Mouse (Mus musculus) small intestine, adult 2 months (tissue): ENCODE measurements around the gene Gsn. TPM values are rescaled to one million over a fixed set of nuclear protein-coding genes. Genes with fewer than 3 reads are reported as not detected.
A peak's percentile ranks its signal among the peaks of the same experiment; 100 is the strongest.

Source experiments
- H3K27ac ChIP-seq: fragments of 200-500 bp; 2 replicates; pipeline ENCODE4 v1.5.1; 2012; ENCODE audit warnings: low read depth, low read length, control low read depth, inconsistent platforms; ENCODE audit not compliant: insufficient read depth
- H3K27me3 ChIP-seq: fragments of 200-500 bp; 2 replicates; pipeline ENCODE4 v1.6.1; 2012; ENCODE audit warnings: mild to moderate bottlenecking, moderate library complexity, low read length, inconsistent platforms; ENCODE audit not compliant: control insufficient read depth, insufficient read depth
- H3K36me3 ChIP-seq: fragments of 200-500 bp; 2 replicates; pipeline ENCODE4 v1.6.1; 2012; ENCODE audit warnings: mild to moderate bottlenecking, low read length, control low read depth, inconsistent platforms; ENCODE audit not compliant: control insufficient read depth, insufficient read depth
- H3K4me1 ChIP-seq: fragments of 200-500 bp; 2 replicates; pipeline ENCODE4 v1.6.1; 2012; ENCODE audit warnings: low read length, inconsistent platforms, mixed read lengths; ENCODE audit not compliant: control insufficient read depth, insufficient read depth, insufficient read length
- H3K4me3 ChIP-seq: fragments of 200-500 bp; 2 replicates; pipeline ENCODE4 v1.5.1; 2012; ENCODE audit warnings: low read depth, mild to moderate bottlenecking, control low read depth, inconsistent platforms, low read length, moderate library complexity
- CTCF ChIP-seq: fragments of 200-500 bp; IDR thresholded peaks from 2 replicates; pipeline ENCODE4 v1.5.1; 2012; ENCODE audit warnings: low read depth, mild to moderate bottlenecking, control low read depth, inconsistent platforms, low read length, moderate library complexity, mixed read lengths; ENCODE audit not compliant: insufficient replicate concordance, insufficient read length; ENCODE audit errors: extremely low read depth
- POLR2A ChIP-seq: fragments of 200-500 bp; IDR thresholded peaks from 2 replicates; pipeline ENCODE4 v1.6.1; 2012; ENCODE audit warnings: low read depth, mild to moderate bottlenecking, control low read depth, inconsistent platforms, low read length, moderate library complexity
- WGBS: fragments of 180-500 bp; shearing (Covaris S2); methylation state at CpG from one replicate; pipeline ENCODE4 v1.1.7; 2018; 5-methylcytosine and 5-hydroxymethylcytosine counted together
- polyA plus RNA-seq: library from polyadenylated mRNA; depleted of rRNA; stranded (reverse); fragments of >200 nt; gene quantifications from 2 replicates; pipeline ENCODE4 v1.2.3, GENCODE M21; 2012

The Gsn gene
- polyA plus RNA-seq, 1 experiment: 198 TPM

GRCm38 (mm10) chr2:35264095-35264494, 7.9 kb downstream of the Gsn start:
- no peak overlapping the region for H3K27ac ChIP-seq
- TF ChIP-seq CTCF (no peak), POLR2A (no peak)
- WGBS: 76% methylated on average over 1 of the region's 1 CpGs

GRCm38 (mm10) chr2:35265296-35265695, 9.1 kb downstream of the Gsn start:
- Histone ChIP-seq H3K4me3 (no peak overlapping the region), H3K4me1 (peaks cover 33% of the 10 kb centered on the region), H3K27me3 (no peaks in the 10 kb centered on the region), H3K36me3 (no peaks in the 10 kb centered on the region), H3K27ac (no peak overlapping the region)
- no peak for TF ChIP-seq POLR2A
- TF ChIP-seq CTCF: peak; percentile 47; the same call in 1 of the 2 replicates
- 42% methylated on average over 8 of the region's 8 CpGs for WGBS

More at GRCm38 (mm10) chr2:35264095-35264494, 7.9 kb downstream of the Gsn start:
- no peak overlapping the region for H3K4me3 ChIP-seq
- H3K36me3 ChIP-seq: no peaks in the 10 kb centered on the region
- H3K27me3 ChIP-seq: no peaks in the 10 kb centered on the region
- H3K4me1 ChIP-seq: peaks cover 25% of the 10 kb centered on the region

- H3K27ac ChIP-seq: no peak overlapping the region
- 80% methylated on average over 8 of the region's 8 CpGs for WGBS
- TF ChIP-seq CTCF (no peak), POLR2A (no peak)
- no peaks in the 10 kb centered on the region for H3K27me3 ChIP-seq
- H3K36me3 ChIP-seq: no peaks in the 10 kb centered on the region
- H3K4me1 ChIP-seq: peaks cover 37% of the 10 kb centered on the region
- H3K4me3 ChIP-seq: no peak overlapping the region
These were observed 9.6 kb downstream of the Gsn start for GRCm38 (mm10) chr2:35265775-35266174.

- no peak for TF ChIP-seq CTCF
- no peak for TF ChIP-seq POLR2A
- no peaks in the 10 kb centered on the region for H3K27me3 ChIP-seq
- H3K4me1 ChIP-seq: peaks cover 37% of the 10 kb centered on the region
- H3K36me3 ChIP-seq: no peaks in the 10 kb centered on the region
- H3K27ac ChIP-seq: peak overlapping the region; percentile 89
- WGBS: 41% methylated on average over 9 of the region's 9 CpGs
- H3K4me3 ChIP-seq: peak overlapping the region; percentile 32
These were observed 10.2 kb downstream of the Gsn start for GRCm38 (mm10) chr2:35266251-35266905.

- Histone ChIP-seq H3K27ac (peak overlapping the region; percentile 89), H3K4me1 (peaks cover 43% of the 10 kb centered on the region), H3K27me3 (no peaks in the 10 kb centered on the region), H3K36me3 (no peaks in the 10 kb centered on the region), H3K4me3 (peak overlapping the region; percentile 32)
- 29% methylated on average over 13 of the region's 13 CpGs for WGBS
- no peak for TF ChIP-seq CTCF
- no peak for TF ChIP-seq POLR2A
These were observed 11.1 kb downstream of the Gsn start for GRCm38 (mm10) chr2:35267156-35267875.

GRCm38 (mm10) chr2:35267876-35268566, 11.8 kb downstream of the Gsn start:
- Histone ChIP-seq H3K27ac (peak overlapping the region; percentile 82), H3K4me1 (peaks cover 47% of the 10 kb centered on the region), H3K36me3 (no peaks in the 10 kb centered on the region), H3K27me3 (no peaks in the 10 kb centered on the region), H3K4me3 (peak overlapping the region; percentile 32; the same call in 1 of the 2 replicates)
- WGBS: 30% methylated on average over 10 of the region's 10 CpGs
- TF ChIP-seq CTCF (no peak), POLR2A (no peak)

GRCm38 (mm10) chr2:35269136-35269535, 13.0 kb downstream of the Gsn start:
- Histone ChIP-seq H3K36me3 (no peaks in the 10 kb centered on the region), H3K4me3 (no peak overlapping the region), H3K27me3 (no peaks in the 10 kb centered on the region), H3K4me1 (peaks cover 55% of the 10 kb centered on the region), H3K27ac (peak overlapping the region; percentile 82)
- WGBS: 64% methylated on average over 6 of the region's 6 CpGs
- no peak for TF ChIP-seq CTCF
- no peak for TF ChIP-seq POLR2A
